Mouse (Mus musculus) adrenal gland, postnatal 25 days (tissue): Measurements from ENCODE around the gene Gm10972. TPM values are rescaled to one million over a fixed set of nuclear protein-coding genes. Genes with fewer than 3 reads are reported as not detected.
"Not testable (repeated sequence)": the region's sequence is repeated elsewhere in the genome, so short reads cannot be mapped to it uniquely, and the experiment has no call there.

ENCODE experiments used
- DNase-seq: peaks from one replicate; pipeline ENCODE4 v3.0.0; 2021; ENCODE audit warnings: mixed read lengths
- long read RNA-seq: library from polyadenylated mRNA; stranded (forward); transcript quantifications from one replicate; pipeline ENCODE4 v2.0.0, GENCODE M21; 2021
- total RNA-seq: library from RNA; stranded (reverse); gene quantifications from 2 replicates; pipeline ENCODE4 v1.2.3, GENCODE M21; 2021

Gm10972 gene
- total RNA-seq, result not detected in 2 replicates
- long read RNA-seq, result 0 reads

DNA sequence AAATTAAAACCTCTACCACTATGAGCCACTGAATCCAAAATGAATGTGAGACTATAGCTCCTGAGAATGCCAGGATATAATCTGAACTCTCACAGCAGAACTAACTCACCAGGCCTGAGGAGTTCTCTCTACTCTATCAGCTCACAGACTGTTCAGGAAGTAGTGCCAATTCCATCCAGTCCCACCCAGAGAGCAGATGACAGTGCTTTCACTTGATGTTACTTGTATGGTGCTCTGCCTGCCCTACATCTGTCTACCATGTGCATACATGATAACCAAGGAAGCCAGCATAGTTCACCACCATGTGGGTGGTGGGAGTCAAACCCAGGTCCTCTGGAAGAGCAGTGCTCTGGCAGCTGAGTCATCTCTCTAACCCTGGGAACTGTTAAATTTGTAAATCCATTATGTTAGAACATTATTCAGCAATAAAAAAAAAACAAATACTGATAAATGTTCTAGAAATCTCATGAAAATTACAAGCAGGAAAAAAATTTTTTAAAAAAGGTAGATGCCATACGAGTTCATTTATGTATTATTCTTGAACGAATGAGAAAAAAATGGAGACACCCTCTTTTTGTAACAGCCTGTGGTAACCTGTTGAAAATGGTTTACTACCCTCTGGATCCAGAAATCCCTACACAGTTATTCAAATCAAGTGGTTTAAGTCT is at the start of gene Gm10972:
TSS of gene Gm10972 (plus strand) at position 618 of the 668 bp plus-strand sequence.
- DNase-seq, result not testable (repeated sequence)

DNA sequence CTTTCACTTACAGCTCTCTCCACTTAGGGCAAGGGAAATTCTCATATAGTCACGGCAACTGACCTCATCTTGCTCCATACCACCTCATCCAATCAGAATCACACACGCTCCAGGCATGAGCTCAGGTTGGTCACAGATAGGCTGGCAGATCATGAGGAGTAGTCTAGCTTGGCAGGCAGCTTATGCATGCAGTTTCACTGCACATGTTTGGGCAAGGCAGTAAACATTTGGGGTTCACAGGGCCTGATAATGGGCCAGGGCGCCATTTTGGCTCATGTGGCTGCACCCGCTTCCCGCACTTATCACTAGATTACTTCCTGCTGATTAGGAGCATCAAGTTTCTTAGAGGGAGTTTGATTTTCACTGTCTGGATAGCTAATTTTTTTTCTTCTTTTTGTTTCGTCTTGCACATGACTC is 47.0 kb upstream of the Gm10972 start:
- no peak for DNase-seq

DNA sequence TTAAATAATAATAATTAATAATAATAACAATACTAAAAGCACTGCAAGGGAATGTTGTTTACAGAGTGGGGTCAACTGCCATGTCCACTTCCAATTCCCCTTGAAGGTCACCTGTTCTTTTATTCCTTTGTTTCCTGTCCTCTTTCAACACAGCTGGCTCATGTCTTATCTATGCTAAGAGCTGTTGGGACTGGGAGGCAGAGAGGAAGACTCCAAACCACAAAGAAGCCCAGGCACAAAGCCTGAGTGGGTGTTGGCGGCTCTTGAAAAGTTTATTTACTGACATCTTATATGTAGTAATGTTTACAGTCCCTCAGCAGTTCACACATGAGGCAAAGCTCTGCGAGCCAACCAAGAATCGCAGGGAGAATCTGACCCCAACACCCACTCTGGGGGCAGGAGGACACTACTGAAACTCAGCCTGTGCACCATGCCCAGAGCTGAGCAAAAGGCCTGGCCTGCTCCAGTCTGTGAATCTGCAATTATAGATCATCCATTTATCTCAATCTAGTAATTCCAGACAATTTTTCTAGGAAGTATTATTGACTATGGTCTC is 45.6 kb upstream of the Gm10972 start:
- DNase-seq, result no peak

DNA sequence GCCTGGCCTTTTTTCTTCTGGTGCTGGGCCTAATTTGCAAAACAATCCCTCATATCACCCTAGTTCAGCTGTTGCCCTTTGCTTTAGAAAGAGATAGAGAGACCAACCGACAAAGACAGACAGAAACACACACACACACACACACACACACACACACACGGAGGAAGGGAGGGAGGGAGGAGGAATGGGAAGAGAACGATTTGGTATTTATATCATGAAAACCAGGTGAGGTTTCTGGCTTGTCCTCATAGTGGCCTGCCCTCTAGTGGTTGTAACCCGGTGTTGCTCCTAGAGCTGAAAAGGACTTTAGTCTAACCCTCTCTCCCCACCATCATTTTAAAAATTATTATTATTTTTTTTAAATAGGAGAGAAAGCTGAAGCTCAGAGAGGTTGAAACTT is 41.0 kb upstream of the Gm10972 start:
- DNase-seq, result peak; percentile 57

DNA sequence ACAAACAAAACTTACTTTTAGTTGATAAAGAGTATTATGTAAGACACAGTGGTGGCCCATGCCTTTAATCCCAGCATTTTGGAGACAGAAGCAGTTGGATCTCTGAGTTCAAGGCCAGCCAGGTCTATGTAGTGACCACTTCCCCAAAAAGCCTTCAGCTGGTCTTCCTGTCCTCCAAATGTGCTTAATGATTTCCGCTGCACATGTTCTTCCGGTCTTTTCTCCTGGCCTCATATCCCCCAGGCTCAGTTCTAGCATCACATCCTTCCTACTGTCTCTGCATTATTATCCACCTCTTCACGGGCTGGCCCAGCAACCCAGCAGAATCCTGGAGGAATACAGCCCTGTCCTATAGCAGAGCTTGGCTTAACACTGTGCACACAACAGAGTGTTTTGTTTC is 33.3 kb upstream of the Gm10972 start:
- DNase-seq, result no peak

DNA sequence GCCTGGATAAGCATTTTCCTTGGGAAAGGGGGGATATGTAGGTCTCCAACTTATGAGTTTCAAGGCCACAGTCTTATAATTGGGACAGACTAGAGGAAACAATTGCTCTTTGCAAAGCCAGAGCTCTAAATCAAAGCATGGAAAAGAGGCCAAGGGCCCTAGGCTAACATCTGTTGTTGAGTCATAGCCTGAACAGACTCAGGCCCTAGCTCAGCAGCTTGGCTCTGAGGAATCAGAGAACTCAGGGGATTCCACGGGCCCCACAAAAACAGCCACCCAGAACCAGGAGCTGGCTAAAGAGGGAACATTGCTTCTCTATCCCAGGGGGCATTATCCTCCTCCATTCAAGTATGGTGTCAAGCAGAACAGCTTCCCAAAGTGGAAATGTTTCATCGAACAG is 32.3 kb upstream of the Gm10972 start:
- no peak for DNase-seq

DNA sequence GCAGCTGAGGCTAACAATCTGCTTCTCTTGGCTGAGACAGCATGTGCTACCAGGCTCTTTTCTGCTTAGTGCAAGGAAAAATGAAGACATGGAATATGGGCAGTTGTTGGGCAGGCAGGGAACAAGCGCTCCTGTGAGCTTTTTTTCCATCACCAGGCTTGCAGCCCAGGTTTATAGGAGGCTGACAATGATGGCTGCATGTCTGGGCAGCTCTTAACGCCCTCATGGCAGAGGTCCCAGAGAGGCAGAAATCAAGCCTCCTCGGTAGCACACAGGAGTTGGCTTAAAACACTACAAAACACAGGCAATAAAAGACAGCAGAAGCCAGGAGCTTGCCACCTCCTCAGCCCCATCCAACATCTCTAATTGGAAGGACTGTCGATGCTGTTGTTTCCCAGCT is 31.6 kb upstream of the Gm10972 start:
- DNase-seq, result no peak

DNA sequence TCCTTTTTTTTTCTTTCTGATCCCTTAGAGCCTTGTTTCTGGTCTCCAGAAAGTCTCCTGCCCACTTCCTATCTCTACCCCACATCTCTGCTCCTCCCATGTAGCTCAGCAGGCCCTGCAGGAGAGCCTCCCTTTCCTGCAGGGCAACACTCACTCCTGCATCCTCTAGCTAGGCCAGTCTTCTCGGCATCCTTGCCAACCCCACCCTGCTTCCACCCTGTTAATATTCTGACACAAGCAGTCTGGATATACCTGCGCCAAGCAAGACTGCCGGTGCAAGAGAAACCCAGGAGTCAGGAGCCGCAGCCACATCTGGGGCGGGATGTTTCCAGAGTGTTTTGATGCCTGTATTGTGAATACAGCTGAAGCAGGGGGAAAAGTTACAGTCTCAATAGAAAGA is 31.1 kb upstream of the Gm10972 start:
- no peak for DNase-seq

DNA sequence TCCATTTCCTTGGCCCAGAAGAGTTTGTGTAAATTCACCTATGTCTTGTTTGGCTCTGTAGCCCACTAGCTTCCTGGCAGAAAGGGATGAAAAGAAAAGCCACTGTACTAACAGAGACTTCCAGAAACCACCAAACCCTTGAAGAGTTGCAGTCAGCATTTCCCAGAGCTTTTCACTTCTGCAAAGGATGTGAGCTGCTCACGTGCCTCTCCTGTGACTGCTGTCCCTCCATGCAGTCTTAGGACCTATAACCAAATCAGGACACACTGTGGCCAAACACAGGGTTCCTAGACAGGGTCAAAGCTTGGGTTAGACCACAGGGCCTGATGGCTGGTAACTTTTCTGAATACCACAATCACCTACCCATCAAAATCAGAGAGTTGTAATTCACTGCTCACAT is 30.6 kb upstream of the Gm10972 start:
- no peak for DNase-seq

DNA sequence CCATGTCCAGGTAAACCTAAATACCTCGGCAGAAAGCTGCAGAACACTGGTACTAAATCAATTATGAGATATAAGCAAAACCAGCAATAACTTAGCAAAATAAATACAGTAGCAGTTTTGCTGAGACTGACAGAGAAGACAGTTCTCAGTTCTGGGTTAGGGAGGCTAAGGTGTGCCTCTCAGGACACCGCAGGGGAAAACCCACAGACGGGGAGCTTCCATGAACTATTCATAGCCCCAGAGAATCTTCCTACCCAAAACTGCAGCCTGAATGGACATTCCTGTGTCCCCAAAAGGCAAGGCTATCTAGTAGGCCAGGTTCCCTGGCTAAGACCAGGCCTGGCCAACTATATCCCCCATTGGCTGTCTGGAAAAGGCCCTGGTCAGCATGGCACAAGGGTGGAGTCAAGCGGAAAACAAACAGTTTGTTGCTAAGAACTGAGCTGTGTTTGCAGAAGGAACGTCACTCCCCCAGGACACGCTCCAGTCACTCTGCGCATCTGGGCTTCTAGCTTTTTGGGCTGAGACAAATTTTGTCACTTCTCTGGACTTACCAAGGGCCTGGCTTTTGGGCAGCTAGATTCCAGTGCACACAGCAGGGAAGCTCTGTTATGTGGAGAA is 29.5 kb upstream of the Gm10972 start:
- DNase-seq, result no peak

DNA sequence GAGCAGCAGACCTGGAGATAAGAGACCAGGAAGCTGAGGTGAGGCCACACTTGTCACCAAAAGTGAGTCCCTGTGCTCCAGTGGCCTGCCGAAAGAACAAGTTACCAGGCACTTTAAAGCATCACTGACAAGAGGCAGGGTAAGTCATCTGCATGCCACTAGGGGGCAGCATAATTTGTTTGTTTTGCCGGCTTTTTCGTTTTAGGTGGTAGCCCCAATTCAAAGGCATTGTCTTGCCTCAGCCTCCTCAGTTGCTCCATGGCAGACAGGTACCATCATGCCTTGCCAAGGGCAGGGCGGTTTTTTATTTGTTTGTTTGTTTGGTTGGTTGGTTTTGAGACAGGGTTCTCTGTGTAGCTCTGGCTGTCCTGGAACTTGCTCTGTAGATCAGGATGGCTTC is 26.2 kb upstream of the Gm10972 start:
- DNase-seq, result peak; percentile 27

DNA sequence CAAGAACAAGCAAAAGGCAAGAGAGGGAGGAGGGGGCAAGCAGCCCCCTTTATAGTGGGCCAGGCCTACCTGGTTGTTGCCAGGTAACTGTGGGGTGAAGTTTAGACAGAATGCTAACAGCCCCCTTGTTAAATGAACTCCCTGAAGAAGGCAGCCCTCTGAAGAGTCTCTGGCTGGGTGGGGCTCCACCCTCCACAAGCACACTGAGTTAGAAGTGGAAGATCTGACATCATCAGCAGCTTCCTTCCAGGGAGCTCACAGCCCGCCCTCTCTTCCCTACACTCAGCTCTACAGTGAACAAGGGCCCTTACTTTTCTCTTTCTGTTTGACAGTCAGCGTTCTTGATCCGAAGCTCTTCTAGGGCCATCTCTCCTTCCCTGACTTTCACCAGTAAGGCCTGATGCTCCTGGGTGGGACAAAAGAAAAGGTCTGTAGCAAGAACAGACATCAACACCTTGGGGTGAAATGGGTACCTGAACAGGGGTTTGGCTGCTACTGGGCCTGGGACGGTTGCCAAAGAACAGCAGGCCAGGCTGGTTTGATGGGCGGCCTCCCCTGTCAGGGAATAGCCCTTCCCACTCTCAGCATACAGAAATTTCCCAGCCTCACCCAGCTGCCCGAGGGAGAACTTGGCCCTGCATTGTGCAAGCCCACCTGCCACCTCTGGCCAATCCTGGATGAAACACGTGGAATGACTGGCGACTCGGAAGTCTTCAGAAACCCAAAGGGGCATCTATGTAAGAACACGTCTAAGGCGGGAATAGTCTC is 21.0 kb upstream of the Gm10972 start:
- DNase-seq, result no peak

DNA sequence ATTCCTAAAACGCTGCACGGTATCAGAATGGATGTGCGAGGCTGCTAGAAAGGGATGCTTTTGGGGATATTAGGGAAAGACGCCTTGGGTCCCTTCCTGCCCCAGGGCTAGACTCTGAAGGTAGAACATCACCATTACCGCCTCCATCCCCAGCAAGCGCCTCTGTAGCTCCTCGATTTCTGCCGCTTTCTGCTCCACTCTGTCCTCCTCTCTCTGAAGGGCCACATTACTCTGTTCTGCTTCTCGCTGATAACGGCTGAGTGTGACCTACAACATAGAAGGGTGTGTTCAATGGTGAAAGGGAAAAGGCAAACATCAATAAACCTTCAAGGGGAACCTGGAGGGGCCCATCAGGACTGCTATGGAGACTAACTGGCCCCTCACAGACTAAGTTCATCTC is 20.4 kb upstream of the Gm10972 start:
- DNase-seq, result no peak

DNA sequence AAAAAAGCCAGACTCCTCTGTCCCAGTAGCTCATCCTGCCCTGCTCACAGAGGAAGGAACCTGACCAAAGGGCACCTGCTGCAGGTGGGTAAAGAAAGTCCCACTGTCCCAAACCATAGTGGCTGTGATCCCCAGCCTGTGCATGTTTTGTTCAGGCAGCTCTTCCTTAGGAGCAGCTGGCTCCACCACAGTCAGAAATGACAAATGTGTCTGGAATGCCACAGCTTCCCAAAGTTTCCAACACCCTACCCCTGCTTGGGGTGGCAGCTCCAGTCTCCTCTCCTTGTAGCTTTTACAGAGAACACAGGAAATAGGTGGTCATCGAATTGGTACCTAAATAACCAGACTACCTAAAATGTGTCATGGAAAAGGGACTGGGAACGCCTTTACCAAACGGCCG is 18.6 kb upstream of the Gm10972 start:
- DNase-seq, result no peak

DNA sequence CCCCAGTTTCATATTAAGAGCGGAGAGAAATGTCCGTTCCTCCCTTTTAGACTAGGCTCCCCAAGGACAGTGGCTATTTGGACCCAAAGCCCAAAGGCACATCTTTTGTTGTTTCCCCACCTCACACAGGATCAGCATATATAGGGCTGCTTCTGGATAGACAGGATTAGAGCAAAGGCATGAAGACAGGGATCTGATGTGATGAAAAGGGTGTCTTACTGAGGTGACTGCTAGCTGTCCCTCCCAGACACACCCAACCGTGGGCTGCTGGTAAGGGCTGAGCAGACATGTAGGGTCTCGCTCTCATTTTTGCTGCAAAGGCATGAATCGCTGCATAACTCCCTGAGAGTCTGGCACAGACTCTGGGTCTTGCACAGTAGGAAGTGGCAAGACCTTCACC is 14.2 kb upstream of the Gm10972 start:
- no peak for DNase-seq

DNA sequence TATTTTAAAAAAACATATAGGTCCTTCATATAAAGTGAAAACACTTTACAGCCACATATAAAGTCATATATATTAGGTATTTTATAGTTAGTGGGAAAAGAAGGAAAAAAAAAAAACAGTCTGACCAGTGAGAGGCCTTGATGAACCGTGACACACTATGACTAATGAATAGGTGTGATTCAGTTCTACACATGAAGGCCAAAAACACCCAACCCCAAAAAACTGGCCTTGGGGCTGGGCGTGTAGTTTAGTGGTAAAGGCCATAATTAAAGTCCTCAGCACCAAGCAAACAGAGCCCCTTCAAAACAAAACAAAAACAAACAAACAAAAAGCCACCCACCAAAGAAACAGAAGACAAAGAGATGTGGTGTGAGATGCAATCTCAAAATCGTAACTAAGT is 13.0 kb upstream of the Gm10972 start:
- DNase-seq, result no peak

DNA sequence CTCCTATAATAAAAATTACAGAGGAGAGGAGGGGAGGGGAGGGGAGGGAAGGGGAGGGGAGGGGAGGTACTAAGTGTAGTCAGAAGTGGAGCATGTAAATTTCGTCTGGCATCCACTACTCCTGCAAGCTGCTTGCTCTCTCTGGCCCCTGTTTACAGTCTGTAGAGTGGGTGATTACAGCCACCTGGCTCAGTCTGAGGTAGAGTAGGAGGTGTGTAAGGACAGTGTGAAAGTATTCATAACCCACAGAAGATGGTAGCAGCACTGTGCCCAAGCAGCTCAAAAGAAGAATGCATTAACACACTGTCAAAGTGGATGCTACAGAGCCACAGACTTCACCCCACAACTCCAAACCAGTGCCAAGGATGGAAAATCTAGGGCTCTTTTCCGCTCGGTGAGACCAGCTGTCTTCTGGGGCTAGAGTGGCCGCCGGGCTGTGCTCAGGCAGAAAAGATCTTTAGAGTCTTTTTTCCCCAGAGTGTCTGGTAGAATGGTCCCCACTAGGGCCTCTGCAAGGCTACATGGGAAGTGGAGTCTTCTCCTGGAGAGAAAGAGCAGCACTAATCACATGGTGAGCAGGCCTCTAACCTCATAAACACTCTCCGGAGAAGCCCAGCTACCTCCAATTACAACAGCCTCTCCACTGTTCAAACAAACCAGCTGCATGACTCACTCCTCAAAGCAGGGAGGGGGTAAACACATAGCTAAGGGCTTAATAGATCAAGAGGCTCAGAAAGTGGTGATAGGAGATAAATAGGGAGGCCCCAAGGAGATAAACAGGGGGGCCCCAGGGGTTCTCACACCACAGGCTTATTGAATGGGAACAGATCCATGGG is 6.1 kb downstream of the Gm10972 start:
- DNase-seq, result no peak

DNA sequence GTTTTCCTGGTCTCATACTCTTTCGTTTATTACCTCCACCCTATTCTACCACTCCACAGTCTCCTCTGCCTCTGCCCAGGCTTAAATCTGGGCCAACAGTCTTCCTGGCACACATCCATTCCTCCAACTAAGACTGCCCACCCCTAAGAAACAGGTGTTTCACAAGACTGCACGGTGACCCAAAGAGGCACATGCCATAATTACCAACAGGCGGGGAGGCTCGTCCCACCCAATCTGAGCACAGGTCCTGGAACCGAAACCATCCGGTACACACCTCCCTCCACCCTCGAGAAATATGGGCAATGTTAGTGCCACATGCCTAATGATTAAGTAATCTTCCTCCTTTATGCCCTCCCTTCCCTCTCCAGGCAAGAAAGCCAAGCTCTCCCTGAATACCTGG is 7.5 kb downstream of the Gm10972 start:
- no peak for DNase-seq

DNA sequence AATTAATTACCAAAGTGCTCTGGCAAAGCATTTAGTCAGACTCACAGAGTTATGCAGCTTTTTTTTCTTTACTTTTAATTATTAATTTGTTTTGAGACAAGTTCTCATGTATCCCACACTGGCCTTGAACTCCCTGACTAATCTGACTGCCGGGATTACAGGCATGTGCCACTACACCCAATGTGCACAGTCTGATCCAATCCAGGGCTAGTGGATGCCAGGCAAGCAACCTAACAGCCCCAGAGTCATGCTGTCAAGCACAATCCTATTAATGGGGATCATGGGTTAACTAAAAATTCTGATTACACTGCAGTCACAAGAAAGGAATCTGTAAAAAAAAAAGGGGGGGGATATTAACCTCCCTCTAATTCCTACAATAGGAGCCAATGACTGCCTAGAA is 11.1 kb downstream of the Gm10972 start:
- DNase-seq, result not testable (repeated sequence)

DNA sequence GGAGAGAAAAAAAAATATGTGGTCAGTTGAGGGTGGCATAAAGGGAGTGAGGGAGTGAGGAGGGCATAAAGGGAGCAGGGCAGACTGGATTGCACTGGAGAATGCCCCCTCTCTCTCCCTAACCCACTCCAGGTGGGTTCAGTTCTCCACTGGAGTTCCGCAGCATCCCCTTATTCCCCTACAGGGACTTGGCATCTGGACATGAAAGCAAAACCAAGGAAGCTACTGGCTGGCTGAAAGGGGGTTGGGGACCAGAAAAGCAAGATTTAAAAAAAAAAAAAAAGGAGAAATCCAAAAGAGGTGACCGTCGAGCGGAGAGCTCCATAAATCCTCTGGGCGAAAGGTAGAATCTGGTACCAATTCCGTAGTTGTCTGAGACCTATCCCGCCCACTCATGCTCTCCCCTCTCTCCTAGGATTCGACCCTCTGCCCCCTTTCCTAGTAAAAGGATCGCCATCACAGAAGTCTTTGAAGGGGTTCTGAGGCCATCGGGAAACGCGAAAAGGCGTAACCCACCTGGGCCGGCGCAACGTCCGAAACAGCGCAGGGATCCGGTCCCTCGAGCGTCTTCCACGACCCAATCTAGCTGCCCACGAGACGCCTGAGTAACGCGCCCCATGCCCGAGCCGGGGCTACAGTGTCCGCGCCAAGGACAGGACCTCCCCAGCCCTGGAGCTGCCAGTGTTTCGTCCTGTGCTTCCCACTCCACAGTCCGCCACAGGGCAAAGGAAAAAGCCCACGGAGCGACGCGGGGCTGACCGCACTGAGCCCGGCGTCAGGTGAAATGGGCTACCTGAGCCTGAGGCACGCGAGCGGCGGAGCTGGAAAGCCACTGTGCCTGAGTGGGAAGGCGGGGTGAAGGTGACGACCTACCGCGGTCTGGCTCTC is 15.2 kb downstream of the Gm10972 start:
- not testable (repeated sequence) for DNase-seq

DNA sequence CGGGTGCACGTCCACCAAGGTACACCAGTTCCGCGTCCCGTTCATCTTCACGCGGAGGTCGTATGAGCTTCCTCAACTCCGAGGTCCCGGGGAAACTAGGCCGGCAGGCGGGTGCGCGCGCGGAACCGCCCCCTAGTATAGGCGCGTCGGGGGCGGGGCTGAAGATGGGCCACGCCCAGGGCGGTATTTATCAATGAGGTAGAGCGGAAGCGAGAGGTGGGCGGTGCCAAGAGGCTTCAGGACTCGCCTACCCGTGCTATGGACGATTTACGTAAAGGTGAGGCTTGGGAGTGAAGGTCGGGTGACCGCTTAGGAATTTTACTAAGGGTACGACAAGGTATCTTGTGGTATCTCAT is 15.8 kb downstream of the Gm10972 start, which contains the start of gene Tuft1:
TSS of gene Tuft1 (minus strand) at position 133 of the 356 bp plus-strand sequence.
- peak; percentile 80 for DNase-seq
